Mouse (Mus musculus): ENCODE results near the gene Rabep2. TPM values are rescaled to one million over a fixed set of nuclear protein-coding genes. Genes with fewer than 3 reads are reported as not detected.

Gene Rabep2
- polyA plus RNA-seq, 1 experiment from 2014 or later = 6.3 TPM

DNA sequence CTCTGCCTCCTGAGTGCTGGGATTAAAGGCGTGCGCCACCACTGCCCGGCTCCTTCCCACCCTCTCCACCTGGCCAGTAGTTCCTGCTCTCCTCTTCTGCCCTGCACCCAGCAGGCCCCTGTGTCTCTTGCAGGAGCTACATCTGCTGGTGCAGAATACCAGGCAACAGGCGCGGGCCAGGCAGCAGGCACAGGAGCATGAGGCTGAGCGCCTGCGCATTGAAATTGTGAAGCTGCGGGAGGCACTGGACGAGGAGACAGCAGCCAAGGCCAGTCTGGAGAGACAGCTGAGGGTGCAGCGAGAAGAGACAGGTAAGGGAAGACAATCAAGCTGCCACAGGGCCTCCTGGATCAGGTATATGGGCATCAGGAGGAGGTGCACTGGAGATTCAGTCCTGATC, 15.4 kb downstream of the Rabep2 start:
- no peaks in the 10 kb centered on the region for H3K9me3 ChIP-seq (replicated peaks; ENCODE audit: control insufficient read depth, low read length)
- 78% methylated on average over 10 of the region's 10 CpGs for WGBS (ENCODE audit: insufficient replicate concordance)
- H3K27ac ChIP-seq (ENCODE audit: low read length) = no peak overlapping the region
- no peak overlapping the region for H3K4me3 ChIP-seq (ENCODE audit: low read depth, low read length)
- H3K4me1 ChIP-seq (ENCODE audit: control insufficient read depth, low read depth, low read length) = no peaks in the 10 kb centered on the region
- ATAC-seq (ENCODE audit: low read depth) = no peak
- no peak overlapping the region for H3K9ac ChIP-seq (ENCODE audit: low read depth, low read length)
- no peak overlapping the region for H3K4me2 ChIP-seq (ENCODE audit: low read depth, low read length)
- H3K27me3 ChIP-seq (ENCODE audit: control insufficient read depth, insufficient read depth, low read depth, low read length) = no peaks in the 10 kb centered on the region
- no peaks in the 10 kb centered on the region for H3K36me3 ChIP-seq (ENCODE audit: control insufficient read depth, insufficient read depth)

DNA sequence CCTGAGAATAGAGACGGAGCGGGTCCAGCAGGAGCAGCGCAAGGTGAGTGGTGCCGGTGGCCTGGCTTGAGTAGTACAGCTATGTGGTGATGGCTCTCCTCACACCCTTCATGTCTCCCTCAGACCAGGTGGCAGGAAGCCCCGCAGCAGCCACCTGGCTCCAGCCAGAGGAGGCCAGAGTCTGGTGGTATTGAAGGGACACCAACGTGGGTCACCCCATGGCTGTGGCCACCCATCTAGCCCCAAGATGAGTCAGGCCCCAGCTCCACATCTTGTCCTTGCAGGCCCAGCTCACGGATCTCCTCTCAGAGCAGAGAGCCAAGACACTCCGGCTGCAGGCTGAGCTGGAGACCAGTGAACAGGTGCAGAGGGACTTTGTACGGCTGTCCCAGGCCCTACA, 16.0 kb downstream of the Rabep2 start:
- 84% methylated on average over 9 of the region's 9 CpGs for WGBS (ENCODE audit: insufficient replicate concordance)
- H3K36me3 ChIP-seq (ENCODE audit: control insufficient read depth, insufficient read depth) = no peaks in the 10 kb centered on the region
- no peak for ATAC-seq (ENCODE audit: low read depth)

DNA sequence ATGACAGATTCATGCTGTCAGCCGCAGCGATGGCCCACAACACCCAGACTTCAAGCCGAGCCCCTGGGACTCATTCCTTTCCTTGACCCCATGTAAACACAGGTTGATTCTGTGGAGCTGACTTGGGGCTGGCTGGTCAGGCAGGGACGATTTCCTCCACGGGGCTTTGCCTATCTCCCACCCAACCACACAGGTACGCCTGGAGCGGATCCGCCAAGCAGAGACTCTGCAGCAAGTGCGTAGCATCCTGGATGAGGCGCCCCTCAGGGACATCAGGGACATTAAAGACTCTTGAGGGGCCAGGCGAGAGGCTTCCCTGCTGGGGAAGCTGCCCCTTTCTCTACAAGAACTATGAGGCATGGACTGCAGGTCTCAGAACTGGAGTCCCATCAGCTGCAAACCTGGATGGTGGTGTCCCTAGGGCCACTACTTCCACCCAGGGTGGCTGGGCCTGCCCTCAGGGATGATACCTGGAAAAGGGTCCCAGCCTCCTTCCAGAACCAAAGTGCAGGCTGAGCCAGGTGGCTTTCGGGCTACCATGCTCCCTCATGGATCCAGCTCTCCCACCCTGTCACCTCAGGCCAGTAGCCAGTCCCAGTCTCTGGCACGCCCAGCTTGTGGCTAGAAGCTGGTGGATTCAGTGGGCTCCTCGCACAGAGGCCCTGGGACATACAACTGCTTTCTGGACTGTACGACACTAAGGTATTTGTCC, 16.7 kb downstream of the Rabep2 start:
- Histone ChIP-seq H3K4me2 (ENCODE audit: low read depth, low read length) (no peak overlapping the region), H3K27ac (ENCODE audit: low read length) (no peak overlapping the region), H3K27me3 (ENCODE audit: control insufficient read depth, insufficient read depth, low read depth, low read length) (no peaks in the 10 kb centered on the region), H3K4me1 (ENCODE audit: control insufficient read depth, low read depth, low read length) (no peaks in the 10 kb centered on the region), H3K9ac (ENCODE audit: low read depth, low read length) (no peak overlapping the region), H3K36me3 (ENCODE audit: control insufficient read depth, insufficient read depth) (no peaks in the 10 kb centered on the region), H3K4me3 (ENCODE audit: low read depth, low read length) (no peak overlapping the region), H3K9me3 (replicated peaks; ENCODE audit: control insufficient read depth, low read length) (no peaks in the 10 kb centered on the region)
- ATAC-seq (ENCODE audit: low read depth) = no peak
- 81% methylated on average over 15 of the region's 15 CpGs for WGBS (ENCODE audit: insufficient replicate concordance)

More for the DNA sequence above, 16.0 kb downstream of the Rabep2 start:
- H3K27ac ChIP-seq (ENCODE audit: low read length) = no peak overlapping the region
- H3K9me3 ChIP-seq (replicated peaks; ENCODE audit: control insufficient read depth, low read length) = no peaks in the 10 kb centered on the region
- no peak overlapping the region for H3K9ac ChIP-seq (ENCODE audit: low read depth, low read length)
- H3K4me1 ChIP-seq (ENCODE audit: control insufficient read depth, low read depth, low read length) = no peaks in the 10 kb centered on the region
- H3K4me3 ChIP-seq (ENCODE audit: low read depth, low read length) = no peak overlapping the region
- no peaks in the 10 kb centered on the region for H3K27me3 ChIP-seq (ENCODE audit: control insufficient read depth, insufficient read depth, low read depth, low read length)
- H3K4me2 ChIP-seq (ENCODE audit: low read depth, low read length) = no peak overlapping the region

DNA sequence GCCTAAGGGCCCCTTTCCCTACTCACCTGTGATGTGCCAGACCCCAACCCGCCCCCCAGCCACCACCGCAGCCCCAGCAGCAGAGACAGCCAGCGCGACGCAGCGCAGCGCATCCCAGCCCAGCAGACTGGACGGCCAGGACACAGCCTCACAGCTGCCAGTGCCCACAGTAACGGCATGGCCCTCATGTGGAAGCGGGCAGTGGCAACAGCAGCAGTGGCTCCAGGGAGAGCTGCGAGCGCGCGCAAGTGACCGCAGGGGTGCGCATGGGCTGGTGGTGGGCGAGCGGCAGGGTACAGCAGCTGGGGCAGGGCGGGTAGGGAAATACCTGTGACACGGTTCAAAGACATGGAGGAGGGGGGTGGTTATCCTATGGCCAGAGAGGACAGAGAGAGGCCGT, 17.7 kb downstream of the Rabep2 start:
- no peak overlapping the region for H3K27ac ChIP-seq (ENCODE audit: low read length)
- no peaks in the 10 kb centered on the region for H3K4me1 ChIP-seq (ENCODE audit: control insufficient read depth, low read depth, low read length)
- no peak overlapping the region for H3K4me2 ChIP-seq (ENCODE audit: low read depth, low read length)
- no peak overlapping the region for H3K4me3 ChIP-seq (ENCODE audit: low read depth, low read length)
- no peaks in the 10 kb centered on the region for H3K9me3 ChIP-seq (replicated peaks; ENCODE audit: control insufficient read depth, low read length)
- no peak for ATAC-seq (ENCODE audit: low read depth)
- H3K36me3 ChIP-seq (ENCODE audit: control insufficient read depth, insufficient read depth) = no peaks in the 10 kb centered on the region
- H3K9ac ChIP-seq (ENCODE audit: low read depth, low read length) = no peak overlapping the region
- no peaks in the 10 kb centered on the region for H3K27me3 ChIP-seq (ENCODE audit: control insufficient read depth, insufficient read depth, low read depth, low read length)
- 87% methylated on average over 21 of the region's 21 CpGs for WGBS (ENCODE audit: insufficient replicate concordance)

DNA sequence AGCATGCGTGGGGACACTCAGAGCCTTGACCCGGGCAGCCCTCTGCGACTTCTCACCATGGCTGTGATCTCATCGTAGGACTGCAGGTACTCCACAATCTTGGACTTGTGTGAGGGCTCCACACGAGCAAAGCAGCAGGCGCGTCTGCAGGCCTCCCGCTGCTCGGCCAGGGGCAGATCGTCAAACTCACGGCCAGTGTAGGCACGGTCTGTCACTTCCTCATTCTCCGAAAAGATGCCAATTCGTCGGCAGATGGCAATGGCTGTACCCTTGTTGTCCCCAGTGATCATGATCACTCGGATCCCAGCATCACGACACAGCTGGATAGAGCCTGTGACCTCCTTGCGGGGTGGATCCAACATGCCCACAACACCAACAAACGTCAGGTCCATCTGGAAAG, 19.9 kb downstream of the Rabep2 start:
- WGBS (ENCODE audit: insufficient replicate concordance) = 66% methylated on average over 19 of the region's 19 CpGs
- no peaks in the 10 kb centered on the region for H3K27me3 ChIP-seq (ENCODE audit: control insufficient read depth, insufficient read depth, low read depth, low read length)
- H3K9me3 ChIP-seq (replicated peaks; ENCODE audit: control insufficient read depth, low read length) = no peaks in the 10 kb centered on the region
- H3K4me1 ChIP-seq (ENCODE audit: control insufficient read depth, low read depth, low read length) = no peaks in the 10 kb centered on the region
- no peak overlapping the region for H3K27ac ChIP-seq (ENCODE audit: low read length)
- no peak overlapping the region for H3K9ac ChIP-seq (ENCODE audit: low read depth, low read length)
- no peak overlapping the region for H3K4me3 ChIP-seq (ENCODE audit: low read depth, low read length)
- H3K4me2 ChIP-seq (ENCODE audit: low read depth, low read length) = no peak overlapping the region
- H3K36me3 ChIP-seq (ENCODE audit: control insufficient read depth, insufficient read depth) = no peaks in the 10 kb centered on the region
- no peak for ATAC-seq (ENCODE audit: low read depth)

DNA sequence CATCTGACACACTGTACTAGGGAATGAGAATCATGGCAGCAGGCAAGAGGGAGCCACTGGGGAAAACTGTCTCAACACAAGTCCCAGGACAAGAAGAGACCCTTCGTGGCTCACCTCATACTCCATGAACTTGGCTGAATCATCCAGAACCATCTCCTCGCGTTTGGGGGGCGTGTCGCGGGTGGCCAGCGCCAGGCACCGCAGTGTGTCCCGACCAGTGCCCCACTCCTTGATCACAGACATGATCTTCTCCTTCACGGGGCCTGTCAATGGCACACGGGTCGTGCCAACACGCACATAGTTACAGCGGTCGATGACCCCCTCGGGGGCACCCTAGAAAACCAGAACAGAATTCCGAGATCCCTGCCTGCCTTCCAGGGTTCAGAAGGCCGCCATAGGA, 21.4 kb downstream of the Rabep2 start:
- ATAC-seq (ENCODE audit: low read depth) = no peak
- no peak overlapping the region for H3K27ac ChIP-seq (ENCODE audit: low read length)
- 76% methylated on average over 18 of the region's 18 CpGs for WGBS (ENCODE audit: insufficient replicate concordance)

DNA sequence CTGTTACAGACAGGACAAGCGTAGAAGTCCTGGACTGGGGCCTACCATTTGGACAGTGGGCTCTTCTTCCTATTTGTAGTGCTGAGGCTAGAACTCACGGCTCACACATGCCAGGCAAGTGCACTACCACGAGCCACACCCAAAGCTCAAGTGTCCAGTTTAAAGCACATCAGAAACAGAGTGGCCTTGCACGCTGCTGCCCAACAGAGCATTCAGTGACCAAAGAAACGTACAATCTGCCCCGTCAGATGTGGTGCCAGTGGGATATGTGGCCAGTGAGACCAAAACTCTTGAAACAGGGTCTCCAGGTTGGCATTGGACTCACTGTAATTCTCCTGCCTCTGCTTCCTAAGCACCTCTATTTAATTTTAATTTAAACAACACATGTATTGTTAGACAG, 22.1 kb downstream of the Rabep2 start:
- Histone ChIP-seq H3K9me3 (replicated peaks; ENCODE audit: control insufficient read depth, low read length) (no peaks in the 10 kb centered on the region), H3K4me1 (ENCODE audit: control insufficient read depth, low read depth, low read length) (no peaks in the 10 kb centered on the region), H3K27me3 (ENCODE audit: control insufficient read depth, insufficient read depth, low read depth, low read length) (no peaks in the 10 kb centered on the region), H3K27ac (ENCODE audit: low read length) (no peak overlapping the region), H3K4me2 (ENCODE audit: low read depth, low read length) (no peak overlapping the region), H3K36me3 (ENCODE audit: control insufficient read depth, insufficient read depth) (no peaks in the 10 kb centered on the region), H3K9ac (ENCODE audit: low read depth, low read length) (no peak overlapping the region), H3K4me3 (ENCODE audit: low read depth, low read length) (no peak overlapping the region)
- WGBS (ENCODE audit: insufficient replicate concordance) = 79% methylated on average over 6 of the region's 6 CpGs
- no peak for ATAC-seq (ENCODE audit: low read depth)

More for the DNA sequence above, 21.4 kb downstream of the Rabep2 start:
- H3K36me3 ChIP-seq (ENCODE audit: control insufficient read depth, insufficient read depth) = no peaks in the 10 kb centered on the region
- no peak overlapping the region for H3K9ac ChIP-seq (ENCODE audit: low read depth, low read length)
- H3K4me1 ChIP-seq (ENCODE audit: control insufficient read depth, low read depth, low read length) = no peaks in the 10 kb centered on the region
- no peak overlapping the region for H3K4me2 ChIP-seq (ENCODE audit: low read depth, low read length)
- H3K9me3 ChIP-seq (replicated peaks; ENCODE audit: control insufficient read depth, low read length) = no peaks in the 10 kb centered on the region
- no peak overlapping the region for H3K4me3 ChIP-seq (ENCODE audit: low read depth, low read length)
- no peaks in the 10 kb centered on the region for H3K27me3 ChIP-seq (ENCODE audit: control insufficient read depth, insufficient read depth, low read depth, low read length)

DNA sequence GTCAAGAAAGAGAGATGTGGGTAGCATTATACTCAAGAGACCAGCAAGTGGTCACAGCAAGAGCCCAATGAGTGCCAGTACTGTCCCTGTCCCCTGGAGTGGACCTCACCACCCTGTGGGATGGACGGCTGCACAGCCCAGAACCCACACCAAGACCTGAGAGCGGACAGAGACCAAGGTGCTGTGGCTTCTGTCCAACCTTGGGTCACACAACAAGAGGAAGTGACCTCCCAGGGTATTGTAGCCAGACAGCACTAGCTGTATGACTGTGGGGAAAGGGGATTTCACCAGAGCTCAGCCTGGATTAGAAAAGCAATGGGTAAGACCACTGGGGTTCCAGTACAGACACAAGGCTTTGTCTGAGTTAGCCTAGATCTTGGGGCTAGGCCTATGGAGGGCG, 23.7 kb downstream of the Rabep2 start:
- H3K9ac ChIP-seq (ENCODE audit: low read depth, low read length) = no peak overlapping the region
- no peak for ATAC-seq (ENCODE audit: low read depth)
- H3K4me1 ChIP-seq (ENCODE audit: control insufficient read depth, low read depth, low read length) = no peaks in the 10 kb centered on the region
- no peak overlapping the region for H3K4me2 ChIP-seq (ENCODE audit: low read depth, low read length)
- H3K27ac ChIP-seq (ENCODE audit: low read length) = no peak overlapping the region
- no peaks in the 10 kb centered on the region for H3K9me3 ChIP-seq (replicated peaks; ENCODE audit: control insufficient read depth, low read length)
- no peaks in the 10 kb centered on the region for H3K36me3 ChIP-seq (ENCODE audit: control insufficient read depth, insufficient read depth)
- 74% methylated on average over 3 of the region's 3 CpGs for WGBS (ENCODE audit: insufficient replicate concordance)
- H3K4me3 ChIP-seq (ENCODE audit: low read depth, low read length) = no peak overlapping the region
- H3K27me3 ChIP-seq (ENCODE audit: control insufficient read depth, insufficient read depth, low read depth, low read length) = no peaks in the 10 kb centered on the region

DNA sequence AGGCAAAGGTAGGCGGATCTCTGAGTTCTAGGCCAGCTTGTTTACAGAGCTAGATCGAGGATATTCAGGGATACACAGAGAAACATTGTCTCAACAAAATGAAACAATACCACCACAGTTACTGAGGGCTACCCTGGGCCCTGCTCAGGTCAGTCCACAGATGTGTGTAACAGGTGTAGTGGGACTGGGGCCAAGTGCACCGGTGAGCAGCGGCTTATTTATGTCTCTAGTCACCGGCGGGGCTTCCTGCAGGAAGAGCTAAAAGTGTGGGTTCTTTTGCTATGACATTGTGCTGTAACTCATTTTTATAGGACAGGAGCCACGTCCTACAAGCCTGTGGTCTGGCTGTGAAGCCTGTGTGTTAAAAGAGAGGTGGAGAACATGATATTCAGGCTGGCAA, 25.3 kb downstream of the Rabep2 start:
- H3K4me3 ChIP-seq (ENCODE audit: low read depth, low read length) = no peak overlapping the region
- WGBS (ENCODE audit: insufficient replicate concordance) = 43% methylated on average over 7 of the region's 7 CpGs
- no peak overlapping the region for H3K9ac ChIP-seq (ENCODE audit: low read depth, low read length)
- H3K9me3 ChIP-seq (replicated peaks; ENCODE audit: control insufficient read depth, low read length) = no peaks in the 10 kb centered on the region
- no peak overlapping the region for H3K27ac ChIP-seq (ENCODE audit: low read length)
- no peaks in the 10 kb centered on the region for H3K27me3 ChIP-seq (ENCODE audit: control insufficient read depth, insufficient read depth, low read depth, low read length)
- no peaks in the 10 kb centered on the region for H3K4me1 ChIP-seq (ENCODE audit: control insufficient read depth, low read depth, low read length)
- H3K36me3 ChIP-seq (ENCODE audit: control insufficient read depth, insufficient read depth) = no peaks in the 10 kb centered on the region
- H3K4me2 ChIP-seq (ENCODE audit: low read depth, low read length) = no peak overlapping the region
- ATAC-seq (ENCODE audit: low read depth) = no peak
